Mouse (Mus musculus): ENCODE measurements around the gene Nkx3-2.

GRCm38 (mm10) chr5:41762141-41762946 is 2.0 kb downstream of the Nkx3-2 start:
- TF ChIP-seq HCFC1 (IDR thresholded peaks at IDR 0.05; ENCODE audit: borderline replicate concordance, insufficient read depth, low read length): no peak
- no peak for TF ChIP-seq ZNF384 (IDR thresholded peaks at IDR 0.05; ENCODE audit: low read depth, low read length)
